Mouse (Mus musculus) bone marrow, adult 2 months (tissue): ENCODE results near the gene Gm867.

Experiments
- CTCF ChIP-seq: fragments of 200-500 bp; IDR thresholded peaks from 2 replicates; pipeline ENCODE4 v1.5.1; 2011; ENCODE audit warnings: low read length, control low read depth; ENCODE audit not compliant: control insufficient read depth, insufficient read depth
- POLR2A ChIP-seq: fragments of 200-500 bp; IDR thresholded peaks from 2 replicates; pipeline ENCODE4 v1.6.1; 2011; ENCODE audit warnings: low read depth, mild to moderate bottlenecking, control low read depth, low read length, borderline replicate concordance; ENCODE audit not compliant: control insufficient read depth

DNA sequence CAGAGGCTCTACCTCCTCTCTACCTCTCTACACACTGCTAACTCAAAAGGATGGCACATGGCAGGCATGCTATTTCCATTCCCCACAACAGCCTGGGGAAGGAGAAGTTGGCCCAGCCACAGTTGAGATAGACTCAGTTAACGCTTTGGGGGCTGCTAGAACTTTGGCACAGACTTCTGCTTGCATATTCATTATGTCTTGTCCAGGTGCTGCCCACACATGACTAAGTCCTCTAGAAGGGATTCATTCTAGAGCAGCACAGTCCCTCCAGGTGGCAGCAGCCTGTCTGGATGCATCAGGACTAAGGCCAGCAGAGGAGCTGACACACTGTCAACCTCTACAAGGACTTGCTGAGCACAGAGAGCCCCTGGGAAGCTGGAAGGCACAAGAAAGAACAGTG, 44.3 kb downstream of the Gm867 start:
- TF ChIP-seq POLR2A (no peak), CTCF (no peak)
